Mouse (Mus musculus) gastrocnemius, adult 8-10 months (tissue): Measurements from ENCODE around the gene Tdrd1. TPM values are rescaled to one million over a fixed set of nuclear protein-coding genes. Genes with fewer than 3 reads are reported as not detected.
"Not testable (repeated sequence)": the region's sequence is repeated elsewhere in the genome, so short reads cannot be mapped to it uniquely, and the experiment has no call there.

Experiments used
- DNase-seq, 2 experiments: peaks; one replicate each; pipeline ENCODE4 v3.0.0; 2022; ENCODE audit warnings: low spot score in 2 of 2
- total RNA-seq, 4 experiments: library from RNA; stranded (reverse); gene quantifications; 2 replicates each; pipeline ENCODE4 v1.2.4; 2022

The Tdrd1 gene
- total RNA-seq = not detected

GRCm38 (mm10) chr19:56826047-56826631 is at the start of gene Tdrd1:
Gene Tdrd1, plus strand, starts transcription at chr19:56826209.
- DNase-seq = no peak

GRCm38 (mm10) chr19:56776719-56777382 is 49.2 kb upstream of the Tdrd1 start:
- DNase-seq = peak; percentile 18

GRCm38 (mm10) chr19:56778532-56778931 is 47.5 kb upstream of the Tdrd1 start:
- not testable (repeated sequence) for DNase-seq

GRCm38 (mm10) chr19:56787911-56788310 is 38.1 kb upstream of the Tdrd1 start:
- peak; percentile 46 to 56 for DNase-seq

- DNase-seq = no peak
Observed at GRCm38 (mm10) chr19:56788952-56789351, 37.1 kb upstream of the Tdrd1 start.

GRCm38 (mm10) chr19:56797376-56797775 is 28.6 kb upstream of the Tdrd1 start:
- no peak for DNase-seq

GRCm38 (mm10) chr19:56800226-56800625 is 25.8 kb upstream of the Tdrd1 start:
- no peak for DNase-seq

- no peak for DNase-seq
Observed at GRCm38 (mm10) chr19:56800930-56801655, 24.9 kb upstream of the Tdrd1 start.

GRCm38 (mm10) chr19:56801656-56802351 is 24.2 kb upstream of the Tdrd1 start:
- no peak for DNase-seq

GRCm38 (mm10) chr19:56802352-56802746 is 23.7 kb upstream of the Tdrd1 start:
- DNase-seq = no peak

- DNase-seq = no peak
Observed at GRCm38 (mm10) chr19:56805366-56805765, 20.6 kb upstream of the Tdrd1 start.

GRCm38 (mm10) chr19:56807122-56807521 is 18.9 kb upstream of the Tdrd1 start:
- DNase-seq = no peak

- no peak for DNase-seq
Observed at GRCm38 (mm10) chr19:56808771-56809170, 17.2 kb upstream of the Tdrd1 start.

- DNase-seq = no peak
Observed at GRCm38 (mm10) chr19:56810641-56811146, 15.3 kb upstream of the Tdrd1 start.

GRCm38 (mm10) chr19:56811590-56811989 is 14.4 kb upstream of the Tdrd1 start:
- DNase-seq = peak in 1 of 2 experiments; percentile 21

- no peak for DNase-seq
Observed at GRCm38 (mm10) chr19:56813360-56813759, 12.6 kb upstream of the Tdrd1 start.

GRCm38 (mm10) chr19:56817851-56818526 is 8.0 kb upstream of the Tdrd1 start:
- DNase-seq = no peak

- no peak for DNase-seq
Observed at GRCm38 (mm10) chr19:56821040-56821797, 4.8 kb upstream of the Tdrd1 start.

- peak; percentile 89 to 94 for DNase-seq
Observed at GRCm38 (mm10) chr19:56821798-56822447, 4.1 kb upstream of the Tdrd1 start, which contains the start of gene Ccdc186. Gene Ccdc186, minus strand, starts transcription at chr19:56822190.

- DNase-seq = no peak
Observed at GRCm38 (mm10) chr19:56822448-56822836, 3.6 kb upstream of the Tdrd1 start.
